Mouse (Mus musculus): Measurements from ENCODE around the gene Ambp. TPM values are rescaled to one million over a fixed set of nuclear protein-coding genes. Genes with fewer than 3 reads are reported as not detected.

The Ambp gene
- polyA plus RNA-seq (2012; ENCODE audit: low replicate concordance): not detected in 2 replicates

DNA sequence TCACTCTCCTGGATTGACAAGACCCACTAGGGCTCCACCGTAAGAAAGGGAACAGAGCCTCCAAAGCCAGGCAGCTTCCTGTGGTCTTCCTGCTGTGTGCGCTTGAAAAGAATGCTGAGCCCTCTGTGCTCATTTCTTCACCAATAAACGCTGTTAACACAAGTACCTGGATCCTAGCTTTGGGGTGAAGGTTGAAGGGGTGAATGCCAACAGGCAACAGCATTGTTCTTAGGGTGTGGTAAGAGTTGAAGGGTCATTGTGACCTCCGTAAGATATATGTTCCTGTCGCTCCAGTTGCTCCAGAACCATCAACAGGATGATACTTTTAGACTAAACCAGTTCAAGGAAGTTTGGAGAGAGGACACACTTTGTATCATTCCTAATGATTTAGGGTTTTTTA lies at the start of gene Ambp:
Ambp (minus strand) TSS at position 101 of the 400 bp plus-strand sequence.

DNA sequence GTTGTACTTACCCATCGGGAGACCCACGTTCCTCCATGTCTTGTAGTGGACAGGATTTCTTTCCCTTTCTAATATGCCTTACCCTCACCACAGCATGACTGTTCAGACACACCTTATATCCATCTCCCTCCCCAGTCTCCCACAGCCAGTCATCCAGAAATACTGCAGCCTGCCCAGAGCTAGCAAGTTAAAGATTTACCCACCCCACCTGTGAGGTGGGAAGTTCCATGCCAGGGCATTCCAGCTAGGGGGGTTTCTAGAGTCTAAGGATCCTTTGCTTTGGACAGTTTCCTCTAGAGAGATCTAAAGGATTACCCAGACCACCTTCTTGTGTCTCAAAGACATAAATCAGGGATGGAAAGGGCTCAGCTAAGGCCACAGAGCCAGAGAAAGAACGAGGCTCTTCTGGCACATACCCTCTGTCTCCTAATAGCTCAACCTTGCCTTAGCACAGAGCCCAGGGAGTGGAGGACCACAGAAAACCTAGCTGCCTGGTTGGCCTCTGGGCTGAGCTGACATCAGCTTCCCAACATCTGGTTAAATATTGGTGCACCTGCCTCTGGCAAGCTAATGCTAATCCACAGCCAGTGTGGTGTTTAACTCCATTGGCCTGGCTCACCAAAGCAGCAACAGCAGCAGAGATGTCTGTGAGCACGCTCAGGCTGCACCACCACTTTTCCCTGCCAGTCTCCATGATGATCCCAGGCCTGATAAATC lies 17.5 kb upstream of the Ambp start, which contains the start of gene Kif12:
Kif12 (minus strand) TSS at position 163 of the 717 bp plus-strand sequence.

Other genes starting within 250 kb of the Ambp start
- 0.08 and 0.13 TPM in 2 replicates for gene Zfp618, start 189.2 kb downstream of the Ambp start, polyA plus RNA-seq (2012; ENCODE audit: low replicate concordance)
- not detected in 2 replicates for gene Kif12, start 17.3 kb upstream of the Ambp start, polyA plus RNA-seq (2012; ENCODE audit: low replicate concordance)
- gene Col27a1, start 59.2 kb upstream of the Ambp start, polyA plus RNA-seq (2012; ENCODE audit: low replicate concordance): 3.1 and 4.0 TPM in 2 replicates
- gene Orm1, start 189.8 kb upstream of the Ambp start, polyA plus RNA-seq (2012; ENCODE audit: low replicate concordance): 0.21 and 0.31 TPM in 2 replicates
- gene Orm3, start 201.4 kb upstream of the Ambp start, polyA plus RNA-seq (2012; ENCODE audit: low replicate concordance): not detected in 2 replicates
- gene Orm2, start 207.7 kb upstream of the Ambp start, polyA plus RNA-seq (2012; ENCODE audit: low replicate concordance): not detected in 2 replicates
- gene Akna, start 248.6 kb upstream of the Ambp start, polyA plus RNA-seq (2012; ENCODE audit: low replicate concordance): 285 and 506 TPM in 2 replicates